Mouse (Mus musculus): ENCODE measurements around the gene Brd2. TPM values are rescaled to one million over a fixed set of nuclear protein-coding genes. Genes with fewer than 3 reads are reported as not detected.
A peak's percentile ranks its signal among the peaks of the same experiment; 100 is the strongest.

The Brd2 gene
- total and polyA plus RNA-seq, 2 experiments from 2014 or later = 129 to 219 TPM

DNA sequence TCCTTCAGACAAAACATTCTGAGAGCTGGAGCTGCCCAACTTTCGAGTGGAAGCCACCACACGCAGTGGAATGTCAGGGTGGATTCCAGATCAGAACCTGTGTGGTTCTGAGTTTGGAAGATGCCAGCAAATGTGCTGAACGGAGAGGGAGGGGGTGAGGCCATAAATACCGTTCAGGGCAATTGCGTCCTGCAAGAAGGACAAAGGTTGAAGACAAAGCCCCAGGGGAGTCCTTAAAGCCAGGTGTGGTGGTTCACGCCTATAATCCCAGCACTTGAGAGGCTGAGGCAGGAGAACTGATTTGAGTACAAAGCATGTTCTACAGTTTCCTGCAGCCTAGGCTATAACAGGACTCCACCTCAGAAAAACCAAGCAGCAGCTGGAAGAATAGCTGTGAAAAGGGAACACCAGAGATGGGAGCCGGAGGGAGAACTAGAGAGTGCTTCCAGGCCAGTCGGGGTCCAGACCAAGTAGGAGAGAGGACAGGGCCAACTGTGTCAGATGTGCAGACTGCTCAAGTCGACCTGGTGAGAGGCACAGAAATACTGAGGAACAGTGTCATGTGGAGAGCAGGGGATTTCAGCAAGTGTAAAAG, 4.5 kb upstream of the Brd2 start:
- 59% methylated on average over 9 of the region's 9 CpGs for WGBS
- H3K36me3 ChIP-seq (ENCODE audit: insufficient read depth) = no peaks in the 10 kb centered on the region
- ATAC-seq = no peak
- no peaks in the 10 kb centered on the region for H3K27me3 ChIP-seq (ENCODE audit: insufficient read depth, low read length)
- 0 out of 2 replicates have a peak, but pooled peaks cover 5% of the 10 kb centered on the region for H3K4me1 ChIP-seq (ENCODE audit: insufficient read depth)
- no peaks in the 10 kb centered on the region for H3K9me3 ChIP-seq (ENCODE audit: low read length)
- TF ChIP-seq CTCF (IDR thresholded peaks at IDR 0.05; ENCODE audit: low read depth) = no peak
- H3K9ac ChIP-seq = no peak overlapping the region
- H3K4me3 ChIP-seq (ENCODE audit: low read depth, low read length) = no peak overlapping the region
- H3K27ac ChIP-seq (ENCODE audit: low read depth, low read length) = no peak overlapping the region
- H3K4me2 ChIP-seq (ENCODE audit: low read depth) = no peak overlapping the region
- DNase-seq = no peak

GRCm38 (mm10) chr17:34124649-34125048, 2.2 kb upstream of the Brd2 start:
- 88% methylated on average over 6 of the region's 6 CpGs for WGBS

GRCm38 (mm10) chr17:34123518-34123917, 1.1 kb upstream of the Brd2 start:
- ATAC-seq = no peak
- peak overlapping the region; percentile 24; the same call in 1 of the 2 replicates for H3K27ac ChIP-seq (ENCODE audit: low read depth, low read length)

More at GRCm38 (mm10) chr17:34124649-34125048, 2.2 kb upstream of the Brd2 start:
- no peaks in the 10 kb centered on the region for H3K36me3 ChIP-seq (ENCODE audit: insufficient read depth)
- 0 out of 2 replicates have a peak, but pooled peaks cover 5% of the 10 kb centered on the region for H3K4me1 ChIP-seq (ENCODE audit: insufficient read depth)
- H3K27ac ChIP-seq (ENCODE audit: low read depth, low read length) = no peak overlapping the region
- no peak overlapping the region for H3K4me2 ChIP-seq (ENCODE audit: low read depth)
- DNase-seq (no peak), ATAC-seq (no peak)
- H3K4me3 ChIP-seq (ENCODE audit: low read depth, low read length) = no peak overlapping the region
- TF ChIP-seq CTCF (IDR thresholded peaks at IDR 0.05; ENCODE audit: low read depth) = no peak
- H3K9me3 ChIP-seq (ENCODE audit: low read length) = no peaks in the 10 kb centered on the region
- no peaks in the 10 kb centered on the region for H3K27me3 ChIP-seq (ENCODE audit: insufficient read depth, low read length)
- H3K9ac ChIP-seq = no peak overlapping the region

DNA sequence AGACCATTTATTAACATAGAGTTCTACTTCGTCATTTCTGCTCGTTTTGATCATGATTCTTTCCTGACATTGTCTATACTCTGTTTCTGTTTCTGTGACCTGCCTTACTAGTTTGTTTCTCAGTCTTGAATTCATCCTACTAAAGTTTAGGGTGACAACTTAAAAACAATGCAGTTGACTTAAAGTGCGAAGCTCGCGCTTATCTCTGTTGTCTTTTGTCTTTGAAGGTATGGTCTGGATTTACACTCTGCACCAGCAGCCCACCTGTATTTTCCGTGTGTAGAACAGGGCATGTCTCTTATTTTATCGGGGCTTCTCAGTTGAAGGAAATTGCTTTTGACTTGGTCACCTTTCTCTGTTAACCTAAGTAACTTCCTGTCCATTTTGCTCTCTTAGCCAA, 677 bp upstream of the Brd2 start:
- peaks cover 7% of the 10 kb centered on the region; the same call in 1 of the 2 replicates for H3K36me3 ChIP-seq (ENCODE audit: insufficient read depth)
- under 1% methylated on average over 7 of the region's 7 CpGs for WGBS
- TF ChIP-seq CTCF (IDR thresholded peaks at IDR 0.05; ENCODE audit: low read depth) = no peak
- H3K9me3 ChIP-seq (ENCODE audit: low read length) = no peaks in the 10 kb centered on the region
- no peaks in the 10 kb centered on the region for H3K27me3 ChIP-seq (ENCODE audit: insufficient read depth, low read length)
- peak overlapping the region; percentile 88 for H3K4me2 ChIP-seq (ENCODE audit: low read depth)
- H3K4me1 ChIP-seq (ENCODE audit: insufficient read depth) = 0 out of 2 replicates have a peak, but pooled peaks cover 5% of the 10 kb centered on the region
- H3K9ac ChIP-seq = peak overlapping the region; percentile 87
- peak overlapping the region; percentile 59 for H3K4me3 ChIP-seq (ENCODE audit: low read depth, low read length)
- peak overlapping the region; percentile 100 for H3K27ac ChIP-seq (ENCODE audit: low read depth, low read length)
- ATAC-seq = no peak
- DNase-seq = no peak

More at GRCm38 (mm10) chr17:34123518-34123917, 1.1 kb upstream of the Brd2 start:
- peak overlapping the region; percentile 59 for H3K4me3 ChIP-seq (ENCODE audit: low read depth, low read length)
- WGBS = 1% methylated on average over 2 of the region's 2 CpGs
- H3K27me3 ChIP-seq (ENCODE audit: insufficient read depth, low read length) = no peaks in the 10 kb centered on the region
- no peak for DNase-seq
- no peaks in the 10 kb centered on the region for H3K9me3 ChIP-seq (ENCODE audit: low read length)
- 0 out of 2 replicates have a peak, but pooled peaks cover 5% of the 10 kb centered on the region for H3K4me1 ChIP-seq (ENCODE audit: insufficient read depth)
- H3K9ac ChIP-seq = peak overlapping the region; percentile 87; the same call in 1 of the 2 replicates
- peaks cover 5% of the 10 kb centered on the region; the same call in 1 of the 2 replicates for H3K36me3 ChIP-seq (ENCODE audit: insufficient read depth)
- no peak for TF ChIP-seq CTCF (IDR thresholded peaks at IDR 0.05; ENCODE audit: low read depth)
- peak overlapping the region; percentile 88 for H3K4me2 ChIP-seq (ENCODE audit: low read depth)

DNA sequence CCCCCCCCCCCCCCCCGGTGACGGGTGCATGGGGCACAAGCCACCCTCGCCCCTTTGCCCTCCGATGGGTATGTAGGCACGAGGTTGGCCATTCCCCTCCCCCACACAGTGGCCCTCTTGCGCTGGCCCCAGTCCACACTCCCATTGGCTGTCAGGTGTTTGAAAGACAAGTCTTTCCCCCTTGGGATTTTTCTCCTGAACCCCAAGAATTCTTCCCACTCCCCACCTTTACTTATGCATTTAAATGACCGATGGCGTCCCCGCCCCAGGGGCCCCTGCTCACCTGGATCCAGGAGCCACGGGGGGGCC, 601 bp downstream of the Brd2 start:
- Histone ChIP-seq H3K27me3 (ENCODE audit: insufficient read depth, low read length) (no peaks in the 10 kb centered on the region), H3K4me3 (ENCODE audit: low read depth, low read length) (peak overlapping the region; percentile 59), H3K9me3 (ENCODE audit: low read length) (no peaks in the 10 kb centered on the region), H3K9ac (peak overlapping the region; percentile 87), H3K36me3 (ENCODE audit: insufficient read depth) (peaks cover 10% of the 10 kb centered on the region), H3K4me1 (ENCODE audit: insufficient read depth) (peaks cover 6% of the 10 kb centered on the region; the same call in 1 of the 2 replicates), H3K27ac (ENCODE audit: low read depth, low read length) (peak overlapping the region; percentile 100), H3K4me2 (ENCODE audit: low read depth) (peak overlapping the region; percentile 88)
- under 1% methylated on average over 10 of the region's 10 CpGs for WGBS
- DNase-seq = no peak
- no peak for TF ChIP-seq CTCF (IDR thresholded peaks at IDR 0.05; ENCODE audit: low read depth)
- ATAC-seq = no peak

DNA sequence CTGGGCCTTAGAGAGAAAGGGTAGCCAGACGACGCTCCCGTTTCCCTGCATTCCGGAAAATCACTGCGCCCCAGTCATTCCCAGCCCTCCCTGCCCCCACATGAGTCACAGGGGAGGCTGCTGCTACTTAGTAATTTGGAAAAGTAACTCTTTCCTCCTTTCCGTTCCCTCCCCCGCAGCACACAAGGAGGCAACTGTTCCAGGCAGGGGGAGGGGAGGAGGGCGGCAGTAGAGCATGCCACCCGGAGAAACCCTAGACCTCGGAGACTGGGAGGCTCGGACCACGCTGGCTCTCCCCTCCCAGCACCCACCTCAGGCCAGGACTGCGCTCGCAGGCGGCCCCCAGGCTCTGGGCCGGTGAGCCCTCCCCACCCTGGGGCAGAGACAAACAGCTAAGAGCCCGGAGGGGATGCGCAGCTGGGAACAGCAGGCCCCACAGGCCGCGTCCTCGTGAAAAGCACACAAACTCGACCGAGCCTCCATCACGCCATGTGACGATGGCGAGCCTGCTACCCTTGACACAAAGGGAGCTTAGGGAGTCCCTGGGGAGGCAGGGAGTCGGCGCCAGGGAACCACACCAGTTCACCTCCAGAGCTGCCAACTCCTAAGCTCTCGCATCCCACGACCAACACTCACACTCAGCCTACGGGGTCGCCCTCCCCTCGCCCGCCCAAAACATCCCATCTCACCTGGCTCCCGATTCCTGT, 1.1 kb downstream of the Brd2 start:
- DNase-seq (peak; percentile 85), ATAC-seq (peak; percentile 12)
- 0% methylated on average over 35 of the region's 35 CpGs for whole genome bisulfite sequencing

GRCm38 (mm10) chr17:34120814-34121171, 1.6 kb downstream of the Brd2 start:
- no peaks in the 10 kb centered on the region for H3K27me3 ChIP-seq (ENCODE audit: insufficient read depth, low read length)
- no peak for ATAC-seq
- H3K27ac ChIP-seq (ENCODE audit: low read depth, low read length) = peak overlapping the region; percentile 100
- H3K36me3 ChIP-seq (ENCODE audit: insufficient read depth) = peaks cover 19% of the 10 kb centered on the region
- H3K4me3 ChIP-seq (ENCODE audit: low read depth, low read length) = peak overlapping the region; percentile 59
- DNase-seq = no peak
- under 1% methylated on average over 30 of the region's 31 CpGs for WGBS
- no peaks in the 10 kb centered on the region for H3K9me3 ChIP-seq (ENCODE audit: low read length)
- peak overlapping the region; percentile 88 for H3K4me2 ChIP-seq (ENCODE audit: low read depth)
- peaks cover 9% of the 10 kb centered on the region; the same call in 1 of the 2 replicates for H3K4me1 ChIP-seq (ENCODE audit: insufficient read depth)
- peak; percentile 24 for TF ChIP-seq CTCF (IDR thresholded peaks at IDR 0.05; ENCODE audit: low read depth)
- H3K9ac ChIP-seq = peak overlapping the region; percentile 87

More for the DNA sequence above, 1.1 kb downstream of the Brd2 start:
- peaks cover 15% of the 10 kb centered on the region for H3K36me3 ChIP-seq (ENCODE audit: insufficient read depth)
- H3K4me3 ChIP-seq (ENCODE audit: low read depth, low read length) = peak overlapping the region; percentile 59
- H3K4me1 ChIP-seq (ENCODE audit: insufficient read depth) = peaks cover 9% of the 10 kb centered on the region; the same call in 1 of the 2 replicates
- peak overlapping the region; percentile 87 for H3K9ac ChIP-seq
- H3K27ac ChIP-seq (ENCODE audit: low read depth, low read length) = peak overlapping the region; percentile 100
- no peaks in the 10 kb centered on the region for H3K9me3 ChIP-seq (ENCODE audit: low read length)
- H3K27me3 ChIP-seq (ENCODE audit: insufficient read depth, low read length) = no peaks in the 10 kb centered on the region
- TF ChIP-seq CTCF (IDR thresholded peaks at IDR 0.05; ENCODE audit: low read depth) = no peak
- peak overlapping the region; percentile 88 for H3K4me2 ChIP-seq (ENCODE audit: low read depth)

Measured in forebrain, postnatal 0 days (tissue).